Mouse (Mus musculus) c-Kit-positive CD71-negative TER-119-negative erythroid progenitor cells, embryonic 14.5 days (primary cell): ENCODE results near the gene Asap3.
A peak's percentile ranks its signal among the peaks of the same experiment; 100 is the strongest.

ENCODE experiments used
- DNase-seq: peaks from one replicate; pipeline ENCODE4 v3.0.0-alpha.2; 2013; ENCODE audit warnings: low read depth

Gene Asap3

DNA sequence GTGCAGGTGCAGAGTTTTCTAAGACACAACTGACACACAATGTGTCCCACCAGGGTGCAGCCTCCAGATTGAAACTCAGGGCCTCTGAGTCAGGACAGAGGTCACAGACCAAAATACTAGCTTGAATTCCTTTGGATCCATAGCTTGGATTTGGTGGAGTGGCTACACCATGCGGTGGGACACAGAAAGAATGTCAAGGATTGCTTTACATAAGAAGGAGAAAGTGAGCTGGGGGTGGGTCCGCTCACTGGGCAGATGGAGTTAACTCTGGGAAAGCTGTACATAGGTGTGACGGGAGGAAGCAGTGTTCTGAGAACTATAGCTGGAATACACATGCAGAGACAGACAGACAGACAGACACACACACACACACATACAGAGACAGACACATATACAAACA is 53.8 kb downstream of the Asap3 start:
- DNase-seq = no peak

DNA sequence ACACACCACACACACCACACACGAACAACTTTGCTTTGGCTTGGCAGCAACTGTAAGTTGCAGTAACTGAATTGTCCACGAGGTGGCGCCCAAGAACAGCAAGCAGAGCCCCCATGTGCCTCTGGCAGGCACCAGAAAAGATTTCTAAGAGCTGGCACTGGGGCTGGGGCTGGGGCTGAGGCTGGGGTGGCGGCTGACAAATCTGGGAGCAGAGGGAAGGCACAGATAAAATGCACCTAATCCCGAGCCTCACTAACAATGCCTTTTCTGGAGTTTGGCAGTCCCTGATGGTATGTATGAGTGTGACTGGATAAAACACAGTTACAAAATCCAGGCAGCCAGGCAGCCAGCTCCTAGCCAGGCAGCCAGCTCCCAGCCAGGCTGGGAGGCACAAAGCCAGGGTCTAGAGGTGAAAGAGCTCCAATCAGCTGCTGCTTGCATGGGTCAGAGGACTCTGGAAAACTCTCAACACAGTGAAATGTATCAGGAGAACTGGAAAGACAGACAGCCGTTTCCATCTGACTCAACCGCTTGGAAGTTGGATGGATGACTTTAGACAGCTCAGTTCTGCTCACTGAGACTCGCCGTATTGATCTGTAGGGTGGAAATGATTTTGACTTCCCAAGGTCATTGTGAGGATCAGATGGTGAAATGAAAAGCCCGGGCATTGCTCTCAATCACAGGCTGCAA is 54.5 kb downstream of the Asap3 start:
- DNase-seq = peak; percentile 59

DNA sequence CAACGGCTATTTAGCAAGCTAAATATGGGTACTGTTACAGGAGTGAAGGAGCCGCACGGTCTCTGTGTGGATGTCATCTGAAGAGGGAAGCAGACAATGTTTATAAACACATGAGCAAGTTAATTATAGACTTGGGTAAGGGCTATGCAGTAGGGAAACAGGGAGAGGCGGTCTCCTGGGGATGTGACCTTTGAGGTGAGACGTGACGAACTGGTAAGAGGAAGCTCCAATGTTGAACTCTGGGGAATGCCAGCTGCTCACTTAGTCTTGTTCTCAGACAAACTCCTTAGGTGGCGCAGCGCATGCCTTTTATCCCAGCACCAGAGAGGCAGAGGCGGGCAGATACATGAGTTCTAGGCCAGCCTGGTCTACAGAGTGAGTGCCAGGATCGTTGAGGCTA is 55.7 kb downstream of the Asap3 start:
- no peak for DNase-seq

DNA sequence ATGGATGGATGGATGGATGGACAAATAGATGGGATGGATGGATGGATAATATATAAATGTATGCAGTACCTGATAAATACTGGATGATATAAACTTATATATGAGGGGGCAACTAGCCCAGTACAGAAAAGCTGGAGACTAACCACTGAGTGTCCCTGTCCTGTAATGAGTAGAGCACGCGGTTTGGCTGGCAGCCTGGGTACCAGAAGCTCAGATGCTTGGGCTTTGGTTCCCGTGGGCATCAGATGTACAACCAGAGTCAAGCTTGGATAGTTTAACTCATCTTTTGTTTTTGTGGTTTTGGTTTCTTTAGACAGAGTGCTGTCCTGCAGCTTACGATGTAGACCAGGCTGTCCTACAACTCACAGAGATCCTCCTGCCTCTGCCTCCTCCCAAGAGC is 57.4 kb downstream of the Asap3 start:
- no peak for DNase-seq

DNA sequence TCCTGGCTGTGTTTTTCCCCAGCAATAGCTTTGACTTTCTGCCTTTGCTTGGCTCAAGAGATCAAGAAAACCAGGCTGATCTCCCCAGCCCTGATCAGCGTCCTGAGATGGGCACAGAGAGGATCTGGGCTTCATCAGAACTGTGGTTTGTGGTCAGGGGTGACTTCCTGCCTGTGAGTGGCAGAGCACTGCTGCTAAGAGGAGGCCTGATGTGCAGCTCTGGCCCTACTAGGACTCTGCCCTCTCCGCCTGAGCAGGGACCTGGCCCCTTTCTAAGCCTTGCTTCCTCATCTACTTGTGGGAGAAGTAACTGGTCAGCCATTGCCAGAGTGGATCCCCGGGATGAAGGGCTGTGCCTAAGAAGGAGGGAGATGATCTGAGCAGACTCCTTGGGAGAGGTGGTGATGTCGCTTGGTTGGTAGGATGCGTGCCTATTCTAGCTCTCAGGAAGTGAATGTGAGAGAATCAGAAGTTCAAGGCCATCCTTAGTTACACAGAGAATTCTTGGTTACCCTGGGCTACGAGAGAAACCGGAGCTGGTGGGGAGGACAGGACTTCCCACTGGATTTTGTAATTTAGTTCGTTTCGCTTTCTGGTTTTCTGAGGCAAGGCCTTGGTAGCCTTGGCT is 60.7 kb downstream of the Asap3 start:
- peak; percentile 48 for DNase-seq

DNA sequence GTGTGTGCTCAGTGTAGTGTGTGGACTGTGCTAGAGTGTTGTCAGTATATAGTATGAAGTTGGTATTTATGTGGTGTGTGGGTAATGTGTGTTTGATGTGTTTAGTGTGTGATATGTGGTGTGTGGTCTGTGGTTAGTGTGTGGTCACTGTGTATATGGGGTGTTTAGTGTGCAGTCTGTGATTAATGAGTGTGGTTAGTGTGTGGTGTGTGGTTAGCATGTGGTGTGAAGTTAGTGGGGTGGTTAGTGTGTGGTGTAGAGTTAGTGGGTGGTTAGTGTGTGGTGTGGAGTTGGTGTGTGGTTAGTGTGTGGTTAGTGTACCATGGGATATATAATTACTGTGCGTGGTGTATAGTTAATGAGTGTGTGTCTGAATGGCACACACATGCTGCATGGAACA is 62.7 kb downstream of the Asap3 start:
- DNase-seq = no peak

DNA sequence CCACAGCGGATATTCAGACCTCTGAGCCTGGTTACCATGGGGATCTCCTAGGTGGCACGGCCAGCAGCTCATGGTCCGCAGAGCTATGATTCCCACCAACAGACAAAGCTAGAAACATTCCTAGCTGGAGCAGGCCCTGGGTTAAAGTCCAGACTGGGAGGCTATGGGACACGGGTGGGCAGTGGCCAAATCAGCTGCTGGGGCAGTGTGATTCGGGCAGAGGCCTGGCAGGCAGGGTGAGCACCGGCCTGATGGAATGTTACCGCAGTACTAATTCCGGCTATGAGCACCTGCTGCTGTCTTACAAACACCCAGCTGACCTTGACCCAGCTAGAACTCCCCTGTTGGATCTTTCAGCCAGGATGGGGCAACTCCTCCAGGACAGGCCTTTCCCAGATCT is 64.5 kb downstream of the Asap3 start:
- no peak for DNase-seq

DNA sequence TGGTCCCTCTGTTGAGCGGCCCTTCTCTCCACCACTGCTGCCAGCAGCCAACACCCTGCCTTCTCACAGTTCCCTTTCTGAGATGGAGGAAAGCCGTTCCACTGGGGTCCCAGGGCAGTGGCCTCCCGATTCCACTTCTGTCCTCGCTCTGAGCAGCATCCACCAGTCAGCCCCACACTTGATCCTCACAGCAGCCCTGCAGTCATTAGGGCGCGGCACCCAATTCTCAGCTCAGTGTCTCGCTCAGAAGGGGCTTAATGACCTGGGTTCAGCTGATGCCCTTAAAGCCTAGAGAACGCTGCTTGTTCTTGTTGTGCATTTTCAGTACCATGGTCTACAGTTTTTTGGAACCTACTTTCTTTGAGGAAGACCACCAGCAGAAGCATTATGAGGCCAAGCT is 74.9 kb downstream of the Asap3 start:
- DNase-seq = no peak

DNA sequence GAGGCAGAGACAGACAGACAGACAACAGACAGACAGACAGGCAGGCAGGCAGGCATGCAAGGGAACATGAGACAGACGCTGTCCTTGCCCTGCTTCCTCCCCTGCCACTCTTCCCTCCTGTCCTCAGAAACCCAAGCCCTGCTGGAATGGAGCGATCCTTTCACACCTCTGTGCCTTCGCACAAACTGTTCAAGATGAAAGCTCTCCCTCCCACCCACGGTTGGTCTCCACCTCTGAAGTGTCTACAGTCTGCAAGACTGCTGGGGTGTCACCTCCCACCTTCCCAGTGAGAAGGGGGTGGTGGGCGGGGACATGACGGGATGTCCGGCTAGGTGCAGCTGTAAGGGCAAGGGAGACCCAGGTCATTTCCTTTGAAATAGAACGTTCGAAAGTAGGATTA is 75.4 kb downstream of the Asap3 start:
- DNase-seq = no peak

DNA sequence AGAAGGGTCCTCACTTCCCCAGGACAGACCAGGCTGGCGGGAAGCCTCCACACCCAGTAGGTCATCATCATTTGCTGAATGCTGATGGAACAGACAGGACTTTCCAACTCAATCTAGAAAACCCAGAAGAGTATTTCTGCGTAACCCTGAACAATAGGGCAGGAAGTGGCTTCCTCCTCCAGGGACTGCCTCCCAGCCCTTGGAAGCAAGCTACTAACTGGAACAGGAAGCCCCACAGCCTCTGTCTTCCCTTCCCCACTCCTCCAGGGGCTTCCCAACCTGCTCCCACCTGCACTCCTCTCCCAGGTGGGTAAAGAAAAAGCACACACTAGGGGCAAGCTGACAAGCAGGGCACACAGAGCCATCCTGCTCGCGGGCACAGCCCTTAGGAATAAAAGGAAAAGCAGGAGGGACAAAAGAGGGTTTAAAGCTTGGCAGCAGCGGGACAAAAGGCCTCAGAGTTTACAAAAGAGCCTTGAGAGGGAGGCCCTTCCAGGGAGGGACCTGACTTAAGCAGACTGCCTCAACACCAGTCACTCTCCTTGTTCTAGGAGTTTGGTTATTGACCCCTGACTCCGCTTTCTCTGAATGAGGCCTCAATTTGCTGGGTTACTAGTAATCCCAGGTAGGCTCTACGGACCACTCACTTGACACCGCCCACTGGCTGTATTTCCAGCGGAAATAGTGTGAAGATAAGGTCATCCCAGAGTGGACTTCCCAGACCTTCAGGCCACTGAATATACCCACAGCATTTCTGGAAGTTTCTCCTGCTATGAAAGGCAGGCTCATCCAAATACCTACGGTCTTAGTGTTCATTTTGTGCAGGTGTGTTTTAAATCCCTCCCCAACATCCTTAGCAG is 76.7 kb downstream of the Asap3 start:
- DNase-seq = no peak

DNA sequence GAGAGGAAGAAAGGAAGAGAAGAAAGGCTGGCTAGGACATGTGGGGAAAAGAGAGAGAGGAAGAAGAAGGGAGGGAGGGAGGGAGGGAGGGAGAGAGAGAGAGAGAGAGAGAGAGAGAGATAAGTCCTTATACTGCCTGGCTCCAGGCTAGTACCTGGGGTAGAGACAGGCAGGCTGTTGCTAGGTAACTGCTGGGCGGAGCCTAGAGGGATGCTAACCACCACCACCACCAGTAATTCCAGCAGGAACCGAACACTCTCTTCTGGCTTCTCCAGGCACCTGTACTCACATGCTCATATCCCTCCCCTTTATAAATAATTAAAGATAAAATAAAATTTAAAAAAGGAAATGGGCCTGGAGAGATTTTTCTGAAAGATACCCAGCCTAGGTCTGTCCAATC is 77.6 kb downstream of the Asap3 start:
- DNase-seq = no peak

DNA sequence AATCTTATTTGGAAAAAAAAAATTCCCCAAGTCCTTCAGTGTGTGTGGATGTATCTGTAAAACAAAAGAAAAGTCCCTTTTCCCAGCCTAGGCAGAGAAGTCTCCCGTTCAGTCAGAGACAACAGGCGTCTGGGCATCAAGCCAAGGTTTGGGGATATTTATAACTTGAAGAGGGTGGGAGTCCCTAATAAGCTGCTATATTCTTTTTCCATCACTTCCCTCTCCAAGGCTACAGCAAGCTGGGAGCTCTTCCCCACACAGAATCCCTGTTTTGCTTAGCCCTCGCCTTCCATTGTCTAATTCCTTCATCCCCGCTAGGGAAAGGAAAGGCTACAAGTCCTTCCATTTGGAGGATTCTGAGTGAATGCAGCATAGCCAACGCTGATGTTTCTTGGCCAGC is 78.3 kb downstream of the Asap3 start, which contains the start of gene Zfp46:
Gene Zfp46 (plus strand): TSS at position 229 of the 400 bp plus-strand sequence.
- DNase-seq = no peak

DNA sequence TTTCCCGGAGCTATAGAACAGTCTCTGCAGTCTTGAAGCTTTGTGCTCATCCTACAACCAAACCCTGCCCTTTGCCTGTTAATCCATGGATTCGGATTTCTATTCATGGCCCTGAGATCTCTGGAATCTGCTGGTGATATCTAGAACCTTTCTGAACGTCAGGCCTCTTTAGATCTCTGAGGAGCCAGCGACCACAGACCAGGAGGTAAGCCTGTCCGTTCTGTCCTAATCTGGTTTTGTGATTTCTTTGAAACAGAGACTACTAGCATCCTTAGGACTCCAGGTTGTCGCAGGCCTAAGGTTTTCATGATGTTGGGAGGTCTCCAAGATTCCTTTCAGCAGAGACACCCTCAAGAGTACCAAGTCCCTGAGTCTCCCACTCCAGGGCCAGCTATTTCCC is 78.7 kb downstream of the Asap3 start:
- no peak for DNase-seq

DNA sequence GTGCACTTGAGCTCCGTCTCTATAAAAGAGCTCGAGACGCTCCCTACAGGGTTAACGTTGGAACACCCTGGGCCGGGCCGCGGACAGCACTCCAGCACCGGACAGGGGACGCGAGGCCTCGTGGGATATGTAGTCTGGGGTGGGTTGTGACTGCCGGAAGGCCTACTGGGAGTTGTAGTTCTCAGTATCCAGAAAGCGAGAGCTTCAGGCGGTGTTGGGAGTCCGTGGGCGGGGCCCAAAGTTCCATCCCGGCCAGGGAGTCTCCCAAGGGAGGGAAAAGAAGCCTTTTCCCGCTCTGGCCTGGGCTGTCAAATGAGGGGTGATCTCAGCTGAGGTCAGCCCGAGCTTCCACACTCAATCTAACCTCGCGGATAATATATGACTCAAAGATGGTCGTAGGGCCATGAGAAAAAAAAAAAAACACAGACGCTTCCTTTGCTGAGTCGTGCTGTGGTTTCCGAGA is 79.2 kb downstream of the Asap3 start:
- peak; percentile 81 for DNase-seq

DNA sequence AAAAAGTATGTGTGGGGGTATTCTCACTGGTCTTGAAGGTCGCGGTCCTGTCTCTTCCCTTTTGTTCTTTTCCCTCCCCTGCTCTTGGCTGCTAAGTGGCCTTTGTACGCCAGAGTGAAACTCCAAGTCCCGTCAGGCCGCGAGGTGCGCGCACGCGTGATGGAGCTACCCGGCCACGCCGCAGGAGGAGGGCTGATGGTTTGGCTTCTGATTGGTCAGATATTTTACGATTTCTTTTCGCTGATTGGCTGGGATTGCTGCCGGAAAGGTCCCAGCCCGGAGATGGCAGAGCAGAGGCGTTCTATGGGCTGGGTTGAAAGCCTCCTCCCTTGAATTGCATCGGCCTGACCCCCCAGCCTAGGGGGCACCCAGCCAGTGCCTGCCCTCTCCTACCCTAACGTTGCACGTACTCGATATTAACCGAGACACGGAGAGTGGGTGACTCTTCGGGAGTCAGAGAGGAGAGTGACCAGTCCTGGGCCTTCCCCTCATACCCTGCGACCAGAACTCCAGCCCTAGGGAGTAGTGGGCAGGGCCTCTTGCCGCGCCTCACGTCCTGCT is 79.7 kb downstream of the Asap3 start:
- DNase-seq = peak; percentile 92

DNA sequence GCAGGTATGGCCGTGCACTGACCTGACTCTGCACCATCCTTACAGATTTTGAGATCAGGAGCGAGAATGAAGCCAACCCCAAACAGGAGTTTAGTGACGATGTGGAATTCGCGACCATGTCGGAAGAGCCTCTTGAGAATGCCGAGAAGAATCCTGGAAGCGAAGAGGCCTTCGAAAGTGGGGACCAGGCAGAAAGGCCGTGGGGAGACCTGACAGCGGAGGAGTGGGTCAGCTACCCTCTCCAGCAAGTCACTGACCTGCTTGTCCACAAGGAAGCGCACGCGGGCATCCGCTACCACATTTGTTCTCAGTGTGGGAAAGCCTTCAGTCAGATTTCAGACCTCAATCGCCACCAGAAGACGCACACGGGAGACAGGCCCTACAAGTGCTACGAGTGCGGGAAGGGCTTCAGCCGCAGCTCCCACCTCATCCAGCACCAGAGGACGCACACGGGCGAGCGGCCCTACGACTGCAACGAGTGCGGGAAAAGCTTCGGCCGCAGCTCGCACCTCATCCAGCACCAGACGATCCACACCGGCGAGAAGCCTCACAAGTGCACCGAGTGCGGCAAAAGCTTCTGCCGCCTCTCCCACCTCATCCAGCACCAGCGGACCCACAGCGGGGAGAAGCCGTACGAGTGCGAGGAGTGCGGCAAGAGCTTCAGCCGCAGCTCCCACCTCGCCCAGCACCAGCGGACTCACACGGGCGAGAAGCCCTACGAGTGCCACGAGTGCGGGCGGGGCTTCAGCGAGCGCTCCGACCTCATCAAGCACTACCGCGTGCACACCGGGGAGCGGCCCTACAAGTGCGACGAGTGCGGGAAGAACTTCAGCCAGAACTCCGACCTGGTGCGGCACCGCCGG is 84.0 kb downstream of the Asap3 start:
- no peak for DNase-seq

DNA sequence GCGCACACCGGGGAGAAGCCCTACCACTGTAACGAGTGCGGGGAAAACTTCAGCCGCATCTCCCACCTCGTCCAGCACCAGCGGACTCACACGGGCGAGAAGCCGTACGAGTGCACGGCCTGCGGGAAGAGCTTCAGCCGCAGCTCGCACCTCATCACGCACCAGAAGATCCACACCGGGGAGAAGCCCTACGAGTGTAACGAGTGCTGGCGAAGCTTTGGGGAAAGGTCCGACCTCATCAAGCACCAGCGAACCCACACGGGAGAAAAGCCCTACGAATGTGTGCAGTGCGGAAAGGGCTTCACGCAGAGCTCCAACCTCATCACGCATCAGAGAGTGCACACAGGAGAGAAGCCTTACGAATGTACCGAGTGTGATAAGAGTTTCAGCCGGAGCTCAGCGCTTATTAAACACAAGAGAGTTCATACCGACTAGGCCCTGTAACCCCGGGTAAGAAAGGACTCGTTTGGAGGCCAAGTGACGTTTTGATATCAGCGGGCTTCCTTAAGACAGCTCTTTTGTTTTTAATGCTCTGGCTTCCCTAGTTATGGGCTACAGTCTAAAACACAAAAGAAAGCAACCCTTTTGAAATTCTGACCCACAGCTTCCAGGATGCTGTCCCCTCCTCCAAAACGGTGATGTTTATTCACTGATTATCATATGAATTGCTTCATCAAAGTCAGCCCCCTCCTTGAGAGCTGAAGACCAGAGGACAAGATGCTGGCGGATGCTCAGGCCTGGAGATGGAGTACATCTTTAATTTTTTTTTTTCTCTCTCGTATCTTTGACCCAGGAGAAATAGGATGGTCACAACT is 84.8 kb downstream of the Asap3 start:
- no peak for DNase-seq

DNA sequence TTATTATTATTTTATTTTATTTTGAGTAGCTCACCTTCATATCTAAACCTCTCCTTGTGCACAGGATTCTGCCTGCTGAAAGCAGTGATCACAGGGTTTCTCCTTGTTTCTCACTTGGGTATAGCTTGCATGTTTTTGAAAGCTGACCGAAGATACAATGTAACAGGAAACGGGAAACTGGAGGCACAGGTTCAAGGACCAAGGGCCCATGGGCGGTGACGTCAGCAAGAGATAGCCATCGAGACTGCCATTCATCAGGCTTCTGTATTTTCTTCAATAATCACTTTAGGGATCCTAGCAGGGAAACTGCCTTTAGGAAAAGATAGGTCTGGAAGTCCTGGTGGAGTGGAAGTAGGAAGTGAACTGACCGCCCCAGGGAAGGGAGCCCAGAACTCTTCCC is 85.5 kb downstream of the Asap3 start:
- DNase-seq = no peak
